Mouse (Mus musculus) C2C12 (cell line): ENCODE measurements around the gene Ankrd12. TPM values are rescaled to one million over a fixed set of nuclear protein-coding genes. Genes with fewer than 3 reads are reported as not detected.

ENCODE experiments used
- H3K27me3 ChIP-seq: one replicate; pipeline ENCODE4 v1.6.1; 2011; ENCODE audit not compliant: control insufficient read depth, insufficient read depth, insufficient read length
- H3K36me3 ChIP-seq: one replicate; pipeline ENCODE4 v1.6.1; 2011; ENCODE audit not compliant: control insufficient read depth, insufficient read depth
- H3K4me3 ChIP-seq: one replicate; pipeline ENCODE4 v1.5.1; 2011; ENCODE audit warnings: mild to moderate bottlenecking, control low read depth; ENCODE audit not compliant: poor library complexity, insufficient read depth, severe bottlenecking
- H3K79me2 ChIP-seq: one replicate; pipeline ENCODE4 v1.6.1; 2011; ENCODE audit not compliant: control insufficient read depth, insufficient read depth
- H3K79me3 ChIP-seq: one replicate; pipeline ENCODE4 v1.6.1; 2011; ENCODE audit warnings: low read depth, control low read depth
- H3ac ChIP-seq: one replicate; pipeline ENCODE3; 2011; ENCODE audit warnings: low read depth; ENCODE audit not compliant: control insufficient read depth, insufficient read length
- CEBPB ChIP-seq: IDR thresholded peaks from one replicate; pipeline ENCODE4 v1.6.1; 2011; ENCODE audit warnings: low read depth, mild to moderate bottlenecking, control low read depth, moderate library complexity
- CTCF ChIP-seq: IDR thresholded peaks from one replicate; pipeline ENCODE4 v1.5.1; 2011; ENCODE audit not compliant: control insufficient read depth, insufficient read depth, insufficient read length
- FOSL1 ChIP-seq: IDR thresholded peaks from one replicate; pipeline ENCODE4 v1.8.0; 2011; ENCODE audit warnings: mild to moderate bottlenecking, low read length; ENCODE audit not compliant: poor library complexity, insufficient read depth, severe bottlenecking
- MAX ChIP-seq: IDR thresholded peaks from one replicate; pipeline ENCODE4 v1.6.1; 2011; ENCODE audit warnings: mild to moderate bottlenecking, control low read depth
- MYOD1 ChIP-seq: IDR thresholded peaks from one replicate; pipeline ENCODE4 v1.6.1; 2011; ENCODE audit warnings: low read depth; ENCODE audit not compliant: control insufficient read depth, insufficient read length
- MYOG ChIP-seq: IDR thresholded peaks from one replicate; pipeline ENCODE4 v1.6.1; 2011; ENCODE audit not compliant: control insufficient read depth, insufficient read length; ENCODE audit errors: extremely low read depth
- USF1 ChIP-seq: IDR thresholded peaks from one replicate; pipeline ENCODE4 v1.6.1; 2011; ENCODE audit warnings: low read depth, mild to moderate bottlenecking, control low read depth, moderate library complexity
- long read RNA-seq, 2 experiments: library from polyadenylated mRNA; unstranded; transcript quantifications; one replicate each; pipeline ENCODE4 v2.0.0; 2019 to 2020
- polyA plus RNA-seq: library from polyadenylated mRNA; unstranded; fragments of >200 nt; fragmentation: generic; extraction: Trizol; gene quantifications from one replicate; pipeline ENCODE4 v1.2.1, GENCODE M21; 2012; ENCODE audit warnings: missing spikeins

The Ankrd12 gene
- polyA plus RNA-seq, result 3.1 TPM
- long read RNA-seq, experiment 1, partial matches to known transcripts, result 10 of 29 reads
- long read RNA-seq, experiment 1, other reads (novel, unspliced or antisense), result 14 of 29 reads
- long read RNA-seq, experiment 2, transcript Ankrd12-208 (8 exons, 1,513 nt), result major isoform, 6 of 25 reads
- long read RNA-seq, experiment 2, partial matches to known transcripts, result 7 of 25 reads
- long read RNA-seq, experiment 2, other reads (novel, unspliced or antisense), result 12 of 25 reads

- Histone ChIP-seq H3K79me3 (peaks cover 8% of the 10 kb centered on the region), H3K79me2 (peaks cover 40% of the 10 kb centered on the region), H3K4me3 (peak within 1 kb of the TSS; percentile 72), H3K27me3 (no peaks in the 10 kb centered on the region), H3ac (peak within 1 kb of the TSS; percentile 93), H3K36me3 (peaks cover 34% of the 10 kb centered on the region)
- TF ChIP-seq CEBPB, result no peak
- TF ChIP-seq MYOG, result no peak
- peak; percentile 95 for TF ChIP-seq USF1
- peak; percentile 83 for TF ChIP-seq MAX
These were observed at the start of gene Ankrd12 for GRCm38 (mm10) chr17:66076934-66077333. Gene Ankrd12, minus strand, starts transcription at chr17:66077089.

- H3ac ChIP-seq, result no peak overlapping the region
- H3K79me2 ChIP-seq, result peaks cover 44% of the 10 kb centered on the region
- peaks cover 36% of the 10 kb centered on the region for H3K36me3 ChIP-seq
- peaks cover 27% of the 10 kb centered on the region for H3K79me3 ChIP-seq
- H3K27me3 ChIP-seq, result no peaks in the 10 kb centered on the region
- TF ChIP-seq MYOG, result no peak
- no peak for TF ChIP-seq MAX
- TF ChIP-seq FOSL1, result no peak
- no peak for TF ChIP-seq USF1
- no peak for TF ChIP-seq CEBPB
- no peak for TF ChIP-seq MYOD1
- no peak for TF ChIP-seq CTCF
- no peak overlapping the region for H3K4me3 ChIP-seq
These were observed 48.3 kb upstream of the Ankrd12 start for GRCm38 (mm10) chr17:66125211-66125610.

- peaks cover 32% of the 10 kb centered on the region for H3K36me3 ChIP-seq
- peak overlapping the region; percentile 93 for H3ac ChIP-seq
- peaks cover 27% of the 10 kb centered on the region for H3K79me3 ChIP-seq
- peak overlapping the region; percentile 59 for H3K4me3 ChIP-seq
- H3K27me3 ChIP-seq, result no peaks in the 10 kb centered on the region
- TF ChIP-seq MYOG, result no peak
- no peak for TF ChIP-seq CTCF
- TF ChIP-seq USF1, result no peak
- peaks cover 44% of the 10 kb centered on the region for H3K79me2 ChIP-seq
These were observed 47.1 kb upstream of the Ankrd12 start for GRCm38 (mm10) chr17:66123816-66124610.

GRCm38 (mm10) chr17:66123066-66123815 lies 46.4 kb upstream of the Ankrd12 start, which contains the start of gene Ddx11:
Gene Ddx11, plus strand, starts transcription at chr17:66123520.
- Histone ChIP-seq H3K79me3 (peaks cover 27% of the 10 kb centered on the region), H3K27me3 (no peaks in the 10 kb centered on the region), H3K36me3 (peaks cover 33% of the 10 kb centered on the region), H3ac (peak within 1 kb of the TSS; percentile 93), H3K79me2 (peaks cover 44% of the 10 kb centered on the region), H3K4me3 (peak within 1 kb of the TSS; percentile 59)
- TF ChIP-seq USF1, result peak; percentile 87
- no peak for TF ChIP-seq FOSL1

GRCm38 (mm10) chr17:66120701-66121100 lies 43.8 kb upstream of the Ankrd12 start:
- no peak overlapping the region for H3K4me3 ChIP-seq
- peaks cover 29% of the 10 kb centered on the region for H3K36me3 ChIP-seq
- TF ChIP-seq FOSL1, result no peak
- TF ChIP-seq CTCF, result no peak
- TF ChIP-seq CEBPB, result no peak
- TF ChIP-seq MYOD1, result no peak
- no peak for TF ChIP-seq MAX
- TF ChIP-seq USF1, result no peak
- no peaks in the 10 kb centered on the region for H3K27me3 ChIP-seq
- H3K79me2 ChIP-seq, result peaks cover 19% of the 10 kb centered on the region
- no peak overlapping the region for H3ac ChIP-seq
- peaks cover 16% of the 10 kb centered on the region for H3K79me3 ChIP-seq

GRCm38 (mm10) chr17:66118991-66119390 lies 42.1 kb upstream of the Ankrd12 start:
- no peaks in the 10 kb centered on the region for H3K27me3 ChIP-seq
- H3ac ChIP-seq, result no peak overlapping the region
- no peak overlapping the region for H3K4me3 ChIP-seq
- H3K79me3 ChIP-seq, result no peaks in the 10 kb centered on the region
- H3K36me3 ChIP-seq, result peaks cover 39% of the 10 kb centered on the region
- TF ChIP-seq CEBPB (no peak), MYOD1 (no peak), FOSL1 (no peak), MAX (no peak), MYOG (no peak), CTCF (no peak), USF1 (no peak)
- peaks cover 2% of the 10 kb centered on the region for H3K79me2 ChIP-seq
